ENCODE assay signal across 8 mouse cellular contexts in the genomic region with DNA sequence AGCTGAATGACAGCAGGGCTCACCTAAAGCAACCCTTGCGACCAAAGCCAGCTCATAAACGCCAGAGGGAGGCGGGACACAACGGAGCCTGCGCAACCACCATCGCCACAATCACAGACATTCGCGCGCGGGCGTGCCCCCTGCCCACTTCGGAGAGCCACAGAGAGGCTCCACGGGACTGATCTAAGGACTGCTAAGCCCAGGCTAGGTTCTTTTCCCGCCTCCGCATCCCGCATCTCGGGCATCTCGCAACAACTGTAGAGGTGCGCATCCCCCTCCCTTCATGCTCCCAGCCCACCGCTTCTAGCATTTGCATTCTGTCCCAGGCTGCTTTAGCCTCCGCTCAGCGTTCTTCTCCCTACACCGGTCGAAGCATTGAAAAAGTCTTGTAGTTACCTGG. TPM values are rescaled to one million over a fixed set of nuclear protein-coding genes. Genes with fewer than 3 reads are reported as not detected.
DNase-seq lines count a peak whose midpoint lies in the region; ATAC-seq and TF ChIP-seq lines count a peak whose summit lies in the region.

Gene Lrrd1 (plus strand): TSS at position 148 of the 400 bp plus-strand sequence.

- H3K9me3 ChIP-seq in hindbrain, embryonic 10.5 days = no peaks in the 10 kb centered on the region
- H3K9me3 ChIP-seq in midbrain, embryonic 12.5 days = no peaks in the 10 kb centered on the region

- peak; percentile 49; the same call in 1 of the 2 replicates for ATAC-seq in midbrain, embryonic 12.5 days (ENCODE audit: low FRiP score, low read depth)

- H3K4me3 ChIP-seq in cerebellum, adult 2 months (replicated peaks; ENCODE audit: insufficient read depth, low read depth, low read length) = no peak within 1 kb of the TSS
- H3K4me3 ChIP-seq in hindbrain, embryonic 10.5 days = peak within 1 kb of the TSS; percentile 54
- peak within 1 kb of the TSS; percentile 41 for H3K4me3 ChIP-seq in midbrain, embryonic 12.5 days

- H3K27ac ChIP-seq in cerebellum, adult 2 months (ENCODE audit: insufficient read depth, low read length) = no peak within 1 kb of the TSS
- H3K27ac ChIP-seq in hindbrain, embryonic 10.5 days = no peak within 1 kb of the TSS
- H3K27ac ChIP-seq in midbrain, embryonic 12.5 days (replicated peaks) = no peak within 1 kb of the TSS

- no peaks in the 10 kb centered on the region for H3K4me1 ChIP-seq in cerebellum, adult 2 months (ENCODE audit: control insufficient read depth, insufficient read depth, low read length)
- H3K4me1 ChIP-seq in hindbrain, embryonic 10.5 days (replicated peaks) = peaks cover 5% of the 10 kb centered on the region
- H3K4me1 ChIP-seq in midbrain, embryonic 12.5 days = peaks cover 5% of the 10 kb centered on the region; the same call in 1 of the 2 replicates

- peak; percentile 31 to 36 for DNase-seq in cerebellum, postnatal 10 days
- no peak for DNase-seq in cerebellum, adult 2 months
- DNase-seq in lung, postnatal 10 days = peak; percentile 1
- DNase-seq in lung, postnatal 25 days (ENCODE audit: low spot score) = no peak
- DNase-seq in hindbrain, embryonic 10.5 days (ENCODE audit: low spot score) = peak; percentile 17
- DNase-seq in Muller cell, postnatal 12 days (ENCODE audit: inconsistent ontology term) = no peak
- DNase-seq in spleen, postnatal 10 days (ENCODE audit: low spot score in 2 of 2) = no peak

- peak within 1 kb of the TSS; percentile 68 for H3K4me2 ChIP-seq in midbrain, embryonic 12.5 days (replicated peaks)

- H3K9ac ChIP-seq in midbrain, embryonic 12.5 days (replicated peaks) = peak within 1 kb of the TSS; percentile 53

- H3K36me3 ChIP-seq in hindbrain, embryonic 10.5 days = peaks cover 29% of the 10 kb centered on the region
- peaks cover 12% of the 10 kb centered on the region for H3K36me3 ChIP-seq in midbrain, embryonic 12.5 days

- no peak for TF ChIP-seq POLR2A in cerebellum, adult 2 months (IDR thresholded peaks at IDR 0.05; ENCODE audit: borderline replicate concordance, insufficient read depth, low read length)

- WGBS in cerebellum, adult 2 months = 9% methylated on average over 24 of the region's 24 CpGs
- WGBS in hindbrain, embryonic 10.5 days = 5% methylated on average over 24 of the region's 24 CpGs
- 4% methylated on average over 24 of the region's 24 CpGs for WGBS in midbrain, embryonic 12.5 days

- H3K27me3 ChIP-seq in cerebellum, adult 2 months (ENCODE audit: control insufficient read depth, insufficient read depth, low read length) = no peaks in the 10 kb centered on the region
- H3K27me3 ChIP-seq in hindbrain, embryonic 10.5 days (ENCODE audit: insufficient read depth, poor library complexity, severe bottlenecking) = no peaks in the 10 kb centered on the region
- no peaks in the 10 kb centered on the region for H3K27me3 ChIP-seq in midbrain, embryonic 12.5 days

- no peak for TF ChIP-seq CTCF in cerebellum, adult 2 months (IDR thresholded peaks at IDR 0.05; ENCODE audit: borderline replicate concordance, insufficient read depth, low read depth, low read length)

RNA-seq across cellular contexts. Expression of gene Lrrd1, which starts in this region (rescaled TPM):
- 0.10 and 0.14 TPM in 2 replicates for polyA plus RNA-seq in cerebellum, adult 2 months (2012; rRNA removed)
- 0.08 TPM in 1 of 2 replicates, not detected in the other for polyA plus RNA-seq in hindbrain, embryonic 10.5 days (2016; fragmentation: Nextera tagmentation; extraction: Ambion mirVana)
- polyA plus RNA-seq in midbrain, embryonic 12.5 days (2016; fragmentation: Nextera tagmentation; extraction: Ambion mirVana) = 0.14 TPM in 1 of 2 replicates, not detected in the other

Comparison
In these comparisons a context has a peak if more than half of its experiments do, and no peak if none do; other contexts are left out.
1. DNase-seq: peak in cerebellum, postnatal 10 days (2 of 2) and lung, postnatal 10 days (single experiment); none in cerebellum, adult 2 months (0 of 2), lung, postnatal 25 days (single experiment), Muller cell, postnatal 12 days (single experiment) and spleen, postnatal 10 days (0 of 2).
2. Peak in DNase-seq and H3K4me3 ChIP-seq in hindbrain, embryonic 10.5 days; RNA of the gene not detected or under 1 TPM.
3. Peak in ATAC-seq, H3K4me3 ChIP-seq, H3K9ac ChIP-seq and H3K4me2 ChIP-seq in midbrain, embryonic 12.5 days; RNA of the gene not detected or under 1 TPM.